Mouse (Mus musculus) inflammation-experienced regulatory T-cells, adult 6 months (primary cell): Measurements from ENCODE around the gene Pex1. TPM values are rescaled to one million over a fixed set of nuclear protein-coding genes. Genes with fewer than 3 reads are reported as not detected.
"Not testable (repeated sequence)": the region's sequence is repeated elsewhere in the genome, so short reads cannot be mapped to it uniquely, and the experiment has no call there.

ENCODE experiments used
- ATAC-seq: one replicate; pipeline ENCODE4 v1.8.0; 2017
- polyA plus RNA-seq, 3 experiments: library from polyadenylated mRNA; unstranded; fragments of 100-300 nt; shearing (Covaris generic); gene quantifications; one replicate each; pipeline ENCODE4 v1.2.1; 2017

Pex1 gene
- polyA plus RNA-seq, 3 experiments from 2014 or later: 13.4 to 19.2 (median 18.9) TPM

GRCm38 (mm10) chr5:3645326-3645725, 49.5 kb downstream of the Pex1 start:
- ATAC-seq: no peak

- ATAC-seq: peak; percentile 5
Observed at GRCm38 (mm10) chr5:3646539-3646938, 50.7 kb downstream of the Pex1 start.

- ATAC-seq: peak; percentile 78
Observed at GRCm38 (mm10) chr5:3646991-3647707, 51.3 kb downstream of the Pex1 start.

GRCm38 (mm10) chr5:3647708-3648121, 51.8 kb downstream of the Pex1 start:
- ATAC-seq: peak; percentile 85

- ATAC-seq: no peak
Observed at GRCm38 (mm10) chr5:3648206-3648848, 52.5 kb downstream of the Pex1 start.

GRCm38 (mm10) chr5:3648849-3649210, 53.0 kb downstream of the Pex1 start:
- ATAC-seq: no peak

- no peak for ATAC-seq
Observed at GRCm38 (mm10) chr5:3650881-3651280, 55.0 kb downstream of the Pex1 start, which contains the start of gene Tmbim7. Gene Tmbim7, plus strand, starts transcription at chr5:3651181.

- no peak for ATAC-seq
Observed at GRCm38 (mm10) chr5:3651621-3652020, 55.8 kb downstream of the Pex1 start.

- ATAC-seq: not testable (repeated sequence)
Observed at GRCm38 (mm10) chr5:3652903-3653575, 57.2 kb downstream of the Pex1 start.

GRCm38 (mm10) chr5:3653801-3654200, 57.9 kb downstream of the Pex1 start:
- no peak for ATAC-seq

- no peak for ATAC-seq
Observed at GRCm38 (mm10) chr5:3657085-3657484, 61.2 kb downstream of the Pex1 start, which contains the start of gene Gatad1. Gene Gatad1, minus strand, starts transcription at chr5:3657185.

GRCm38 (mm10) chr5:3665225-3665624, 69.4 kb downstream of the Pex1 start:
- ATAC-seq: no peak

GRCm38 (mm10) chr5:3666585-3666984, 70.7 kb downstream of the Pex1 start:
- ATAC-seq: peak; percentile 51

- ATAC-seq: peak; percentile 75
Observed at GRCm38 (mm10) chr5:3669938-3670554, 74.2 kb downstream of the Pex1 start.

Other genes with a start within 250 kb of the Pex1 start
- gene Fam133b, start 52.2 kb upstream of the Pex1 start, polyA plus RNA-seq: 10 to 100 TPM; 40.1 to 59.9 (median 53.6) TPM
- gene 1700109H08Rik, start 24.5 kb upstream of the Pex1 start, polyA plus RNA-seq: 10 to 100 TPM in 2 of 3 experiments, 1 to 10 TPM in 1; 7.4 to 15.4 (median 10.7) TPM
- gene Rbm48, start 519 bp downstream of the Pex1 start, polyA plus RNA-seq: 10 to 100 TPM; 26.7 to 39.1 (median 32.6) TPM
- not detected for gene Tmbim7, start 55.1 kb downstream of the Pex1 start, polyA plus RNA-seq
- gene Gatad1, start 61.1 kb downstream of the Pex1 start, polyA plus RNA-seq: 10 to 100 TPM; 29.6 to 39.4 (median 39.1) TPM
- gene Ankib1, start 206.9 kb downstream of the Pex1 start, polyA plus RNA-seq: 10 to 100 TPM; 17.5 to 19.5 (median 18.8) TPM
- gene Krit1, start 207.1 kb downstream of the Pex1 start, polyA plus RNA-seq: 100 to 1,000 TPM; 104 to 131 (median 120) TPM
- under 1 TPM in 2 of 3 experiments, not detected in 1; 0.79 to 0.83 TPM for gene Lrrd1, start 249.1 kb downstream of the Pex1 start, polyA plus RNA-seq